Mouse (Mus musculus) kidney, embryonic 15.5 days (tissue): ENCODE measurements at regions not wholly inside any gene's neighbourhood (a gene's known extent, or its start where the extent isn't known, plus 50 kb on each side); places are given as distances from the start of the nearest gene placed in this dataset.

Experiments used
- ATAC-seq: fragments of 200-750 bp; cut with Nextera tagmentation; replicated peaks from 2 replicates; pipeline ENCODE4 v1.8.0; 2017; ENCODE audit warnings: moderate TSS enrichment; ENCODE audit not compliant: low FRiP score
- H3K27ac ChIP-seq: fragments of 300-500 bp; sonication (generic); 2 replicates; pipeline ENCODE4 v1.5.1; 2015; ENCODE audit warnings: mild to moderate bottlenecking, inconsistent platforms
- H3K27me3 ChIP-seq: fragments of 300-500 bp; sonication (generic); 2 replicates; pipeline ENCODE4 v1.6.1; 2015; ENCODE audit warnings: inconsistent platforms
- H3K36me3 ChIP-seq: fragments of 300-500 bp; sonication (generic); 2 replicates; pipeline ENCODE4 v1.6.1; 2015; ENCODE audit warnings: inconsistent platforms
- H3K4me1 ChIP-seq: fragments of 300-500 bp; sonication (generic); 2 replicates; pipeline ENCODE4 v1.6.1; 2015; ENCODE audit warnings: inconsistent platforms
- H3K4me2 ChIP-seq: fragments of 300-500 bp; sonication (generic); 2 replicates; pipeline ENCODE4 v1.6.1; 2015; ENCODE audit warnings: moderate library complexity, mild to moderate bottlenecking, inconsistent platforms
- H3K4me3 ChIP-seq: fragments of 300-500 bp; sonication (generic); replicated peaks from 2 replicates; pipeline ENCODE4 v1.5.1; 2015; ENCODE audit warnings: mild to moderate bottlenecking, inconsistent platforms
- H3K9ac ChIP-seq: fragments of 300-500 bp; sonication (generic); 2 replicates; pipeline ENCODE4 v1.6.1; 2015; ENCODE audit warnings: mild to moderate bottlenecking, inconsistent platforms
- H3K9me3 ChIP-seq: fragments of 300-500 bp; sonication (generic); replicated peaks from 2 replicates; pipeline ENCODE4 v1.6.1; 2016; ENCODE audit warnings: inconsistent platforms
- WGBS: fragments of 180-500 bp; shearing (Covaris S2); methylation state at CpG from one replicate; pipeline ENCODE4 v1.1.7; 2015; ENCODE audit warnings: mixed read lengths; 5-methylcytosine and 5-hydroxymethylcytosine counted together

GRCm38 (mm10) chr3:115792606-115793005 is 77.7 kb upstream of the S1pr1 start:
- Histone ChIP-seq H3K9ac (no peak overlapping the region), H3K4me3 (no peak overlapping the region), H3K36me3 (no peaks in the 10 kb centered on the region), H3K27ac (no peak overlapping the region), H3K9me3 (no peaks in the 10 kb centered on the region), H3K4me1 (no peaks in the 10 kb centered on the region), H3K4me2 (no peak overlapping the region), H3K27me3 (no peaks in the 10 kb centered on the region; the same call in 1 of the 2 replicates)
- ATAC-seq: peak; percentile 46; the same call in 1 of the 2 replicates
- 55% methylated on average over 4 of the region's 4 CpGs for WGBS

- no peak overlapping the region for H3K9ac ChIP-seq
- no peaks in the 10 kb centered on the region for H3K9me3 ChIP-seq
- peak; percentile 75; the same call in 1 of the 2 replicates for ATAC-seq
- H3K4me1 ChIP-seq: no peaks in the 10 kb centered on the region
- H3K27ac ChIP-seq: no peak overlapping the region
- no peaks in the 10 kb centered on the region; the same call in 1 of the 2 replicates for H3K27me3 ChIP-seq
- H3K4me2 ChIP-seq: peak overlapping the region; percentile 24
- no peak overlapping the region for H3K4me3 ChIP-seq
- 39% methylated on average over 12 of the region's 12 CpGs for WGBS
- no peaks in the 10 kb centered on the region for H3K36me3 ChIP-seq
Measured at GRCm38 (mm10) chr3:115793344-115794059, 78.6 kb upstream of the S1pr1 start.

GRCm38 (mm10) chr3:115799326-115799725 is 84.5 kb upstream of the S1pr1 start:
- H3K4me2 ChIP-seq: no peak overlapping the region
- no peaks in the 10 kb centered on the region for H3K27me3 ChIP-seq
- ATAC-seq: no peak
- H3K27ac ChIP-seq: no peak overlapping the region
- 89% methylated on average over 10 of the region's 10 CpGs for WGBS
- H3K4me3 ChIP-seq: no peak overlapping the region
- H3K9me3 ChIP-seq: no peaks in the 10 kb centered on the region
- H3K36me3 ChIP-seq: no peaks in the 10 kb centered on the region
- H3K4me1 ChIP-seq: no peaks in the 10 kb centered on the region
- H3K9ac ChIP-seq: no peak overlapping the region

- Histone ChIP-seq H3K27me3 (no peaks in the 10 kb centered on the region), H3K36me3 (no peaks in the 10 kb centered on the region), H3K9ac (no peak overlapping the region), H3K4me1 (no peaks in the 10 kb centered on the region), H3K4me3 (no peak overlapping the region), H3K9me3 (no peaks in the 10 kb centered on the region), H3K27ac (no peak overlapping the region), H3K4me2 (no peak overlapping the region)
- 81% methylated on average over 2 of the region's 2 CpGs for WGBS
- ATAC-seq: no peak
Measured at GRCm38 (mm10) chr3:115799981-115800380, 85.1 kb upstream of the S1pr1 start.

GRCm38 (mm10) chr3:115800873-115801272 is 86.0 kb upstream of the S1pr1 start:
- H3K36me3 ChIP-seq: no peaks in the 10 kb centered on the region
- 56% methylated on average over 5 of the region's 5 CpGs for WGBS
- H3K9ac ChIP-seq: no peak overlapping the region
- no peak overlapping the region for H3K27ac ChIP-seq
- H3K4me2 ChIP-seq: no peak overlapping the region
- no peaks in the 10 kb centered on the region for H3K4me1 ChIP-seq
- H3K27me3 ChIP-seq: no peaks in the 10 kb centered on the region
- no peaks in the 10 kb centered on the region for H3K9me3 ChIP-seq
- no peak for ATAC-seq
- no peak overlapping the region for H3K4me3 ChIP-seq

- Histone ChIP-seq H3K27me3 (no peaks in the 10 kb centered on the region), H3K4me2 (no peak overlapping the region), H3K27ac (no peak overlapping the region), H3K9me3 (no peaks in the 10 kb centered on the region), H3K9ac (no peak overlapping the region), H3K36me3 (no peaks in the 10 kb centered on the region), H3K4me1 (no peaks in the 10 kb centered on the region), H3K4me3 (no peak overlapping the region)
- no peak for ATAC-seq
- WGBS: 81% methylated on average over 5 of the region's 5 CpGs
Measured at GRCm38 (mm10) chr3:115801581-115802200, 85.9 kb upstream of the Dph5 start.

- Histone ChIP-seq H3K9me3 (no peaks in the 10 kb centered on the region), H3K27me3 (no peaks in the 10 kb centered on the region), H3K4me3 (no peak overlapping the region), H3K36me3 (no peaks in the 10 kb centered on the region), H3K9ac (no peak overlapping the region), H3K27ac (no peak overlapping the region), H3K4me2 (no peak overlapping the region), H3K4me1 (no peaks in the 10 kb centered on the region)
- 59% methylated on average over 3 of the region's 3 CpGs for WGBS
- no peak for ATAC-seq
Measured at GRCm38 (mm10) chr3:115804616-115805015, 83.0 kb upstream of the Dph5 start.

- ATAC-seq: no peak
- no peaks in the 10 kb centered on the region for H3K27me3 ChIP-seq
- 68% methylated on average over 3 of the region's 3 CpGs for WGBS
Measured at GRCm38 (mm10) chr3:115807032-115807431, 80.6 kb upstream of the Dph5 start.

GRCm38 (mm10) chr3:115815168-115815567 is 72.5 kb upstream of the Dph5 start:
- no peak overlapping the region for H3K4me2 ChIP-seq

More at GRCm38 (mm10) chr3:115807032-115807431, 80.6 kb upstream of the Dph5 start:
- no peaks in the 10 kb centered on the region for H3K4me1 ChIP-seq
- H3K36me3 ChIP-seq: no peaks in the 10 kb centered on the region
- no peaks in the 10 kb centered on the region for H3K9me3 ChIP-seq
- no peak overlapping the region for H3K9ac ChIP-seq
- no peak overlapping the region for H3K4me3 ChIP-seq
- no peak overlapping the region for H3K27ac ChIP-seq
- no peak overlapping the region for H3K4me2 ChIP-seq

GRCm38 (mm10) chr3:115815571-115816156 is 72.0 kb upstream of the Dph5 start:
- Histone ChIP-seq H3K9ac (no peak overlapping the region), H3K36me3 (no peaks in the 10 kb centered on the region), H3K4me1 (peaks cover 15% of the 10 kb centered on the region), H3K27ac (peak overlapping the region; percentile 81), H3K4me3 (no peak overlapping the region), H3K9me3 (no peaks in the 10 kb centered on the region), H3K27me3 (no peaks in the 10 kb centered on the region), H3K4me2 (no peak overlapping the region)
- 44% methylated on average over 12 of the region's 12 CpGs for WGBS
- ATAC-seq: no peak

More at GRCm38 (mm10) chr3:115815168-115815567, 72.5 kb upstream of the Dph5 start:
- H3K4me1 ChIP-seq: peaks cover 12% of the 10 kb centered on the region
- WGBS: 59% methylated on average over 4 of the region's 4 CpGs
- peak overlapping the region; percentile 81 for H3K27ac ChIP-seq
- H3K27me3 ChIP-seq: no peaks in the 10 kb centered on the region
- H3K9me3 ChIP-seq: no peaks in the 10 kb centered on the region
- no peak overlapping the region for H3K4me3 ChIP-seq
- H3K36me3 ChIP-seq: no peaks in the 10 kb centered on the region
- H3K9ac ChIP-seq: no peak overlapping the region
- no peak for ATAC-seq

GRCm38 (mm10) chr3:115816328-115817160 is 71.1 kb upstream of the Dph5 start:
- Histone ChIP-seq H3K4me1 (peaks cover 15% of the 10 kb centered on the region), H3K27ac (peak overlapping the region; percentile 81), H3K4me3 (no peak overlapping the region), H3K4me2 (no peak overlapping the region), H3K9me3 (no peaks in the 10 kb centered on the region), H3K36me3 (no peaks in the 10 kb centered on the region), H3K27me3 (no peaks in the 10 kb centered on the region), H3K9ac (no peak overlapping the region)
- no peak for ATAC-seq
- WGBS: 79% methylated on average over 6 of the region's 6 CpGs

- peaks cover 15% of the 10 kb centered on the region for H3K4me1 ChIP-seq
- H3K27me3 ChIP-seq: no peaks in the 10 kb centered on the region
- H3K27ac ChIP-seq: no peak overlapping the region
- H3K9me3 ChIP-seq: no peaks in the 10 kb centered on the region
- no peak for ATAC-seq
- H3K4me2 ChIP-seq: no peak overlapping the region
- 97% methylated on average over 5 of the region's 5 CpGs for WGBS
- no peak overlapping the region for H3K4me3 ChIP-seq
- H3K9ac ChIP-seq: no peak overlapping the region
- H3K36me3 ChIP-seq: no peaks in the 10 kb centered on the region
Measured at GRCm38 (mm10) chr3:115817771-115818170, 69.9 kb upstream of the Dph5 start.
